Mouse (Mus musculus): ENCODE measurements around the gene Gm8251. TPM values are rescaled to one million over a fixed set of nuclear protein-coding genes. Genes with fewer than 3 reads are reported as not detected.

Gm8251 gene
- polyA plus RNA-seq, 1 experiment from 2014 or later = 0.07 TPM

- Histone ChIP-seq H3K27me3 (ENCODE audit: control insufficient read depth, insufficient read depth, low read length) (no peaks in the 10 kb centered on the region), H3K36me3 (ENCODE audit: control insufficient read depth, insufficient read depth, low read length) (no peaks in the 10 kb centered on the region), H3K4me1 (ENCODE audit: control insufficient read depth in 2 of 2, insufficient read depth in 2 of 2, low read length in 2 of 2) (no peaks in the 10 kb centered on the region), H3K9me3 (ENCODE audit: control insufficient read depth, low read length) (no peaks in the 10 kb centered on the region), H3K4me3 (ENCODE audit: control insufficient read depth in 1 of 2, insufficient read depth in 1 of 2, low read depth in 1 of 2, low read length in 2 of 2) (no peak within 1 kb of the TSS), H3K27ac (replicated peaks in 1 of 2; ENCODE audit: control insufficient read depth in 1 of 2, insufficient read depth in 1 of 2, low read depth in 2 of 2, low read length in 2 of 2) (no peak within 1 kb of the TSS), H3K4me2 (ENCODE audit: low read length) (no peak within 1 kb of the TSS), H3K9ac (ENCODE audit: low read length) (no peak within 1 kb of the TSS)
- no peak for ATAC-seq (ENCODE audit: insufficient number of reproducible peaks, insufficient read depth, low FRiP score, low read depth)
Observed at GRCm38 (mm10) chr1:44019934-44020333, 41.8 kb downstream of the Gm8251 start, which contains the start of gene Mettl21c. TSS of gene Mettl21c (minus strand) at chr1:44020034.

DNA sequence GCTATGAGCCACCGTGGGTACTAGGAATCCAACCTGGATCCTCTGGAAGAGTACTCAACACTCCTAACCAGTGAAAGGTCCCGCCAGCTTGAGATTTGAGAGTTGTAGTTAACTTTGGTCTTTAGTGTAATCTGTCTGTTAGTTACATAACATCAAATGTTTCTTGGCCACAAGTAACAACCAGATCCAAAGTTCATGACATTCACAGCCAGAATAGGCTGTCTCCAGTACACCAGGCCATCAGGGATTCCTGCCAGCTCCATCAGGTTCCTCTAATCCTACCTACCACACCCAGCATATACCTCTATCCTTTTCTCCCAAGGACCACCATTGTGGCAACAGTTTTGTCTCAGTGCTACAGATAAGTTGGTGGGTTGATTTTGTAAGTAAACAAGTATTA is 46.2 kb downstream of the Gm8251 start:
- H3K4me2 ChIP-seq (ENCODE audit: low read length) = no peak overlapping the region
- no peaks in the 10 kb centered on the region for H3K9me3 ChIP-seq (ENCODE audit: control insufficient read depth, low read length)
- no peaks in the 10 kb centered on the region for H3K36me3 ChIP-seq (ENCODE audit: control insufficient read depth, insufficient read depth, low read length)
- H3K27ac ChIP-seq (replicated peaks in 1 of 2; ENCODE audit: control insufficient read depth in 1 of 2, insufficient read depth in 1 of 2, low read depth in 2 of 2, low read length in 2 of 2) = no peak overlapping the region
- no peak overlapping the region for H3K9ac ChIP-seq (ENCODE audit: low read length)
- WGBS = 72% methylated on average over 2 of the region's 2 CpGs
- no peak overlapping the region for H3K4me3 ChIP-seq (ENCODE audit: control insufficient read depth in 1 of 2, insufficient read depth in 1 of 2, low read depth in 1 of 2, low read length in 2 of 2)
- H3K4me1 ChIP-seq (ENCODE audit: control insufficient read depth in 2 of 2, insufficient read depth in 2 of 2, low read length in 2 of 2) = no peaks in the 10 kb centered on the region
- ATAC-seq (ENCODE audit: insufficient number of reproducible peaks, insufficient read depth, low FRiP score, low read depth) = no peak
- no peaks in the 10 kb centered on the region for H3K27me3 ChIP-seq (ENCODE audit: control insufficient read depth, insufficient read depth, low read length)

Other genes with a start within 250 kb of the Gm8251 start
- gene Uxs1, start 234.1 kb downstream of the Gm8251 start, polyA plus RNA-seq (2014; fragmentation: Nextera tagmentation; extraction: Ambion mirVana) = 10.5 and 11.3 TPM in 2 replicates
- 49.3 and 49.8 TPM in 2 replicates for gene Tpp2, start 128.3 kb downstream of the Gm8251 start, polyA plus RNA-seq (2014; fragmentation: Nextera tagmentation; extraction: Ambion mirVana)
- 0.28 and 0.47 TPM in 2 replicates for gene Mettl21c, start 41.9 kb downstream of the Gm8251 start, polyA plus RNA-seq (2014; fragmentation: Nextera tagmentation; extraction: Ambion mirVana)
- gene Tex30, start 40.5 kb upstream of the Gm8251 start, polyA plus RNA-seq (2014; fragmentation: Nextera tagmentation; extraction: Ambion mirVana) = 66.1 and 69.7 TPM in 2 replicates
- 44.6 and 48.8 TPM in 2 replicates for gene Kdelc1, start 56.9 kb upstream of the Gm8251 start, polyA plus RNA-seq (2014; fragmentation: Nextera tagmentation; extraction: Ambion mirVana)
- gene Bivm, start 57.0 kb upstream of the Gm8251 start, polyA plus RNA-seq (2014; fragmentation: Nextera tagmentation; extraction: Ambion mirVana) = 12.2 and 15.3 TPM in 2 replicates
- 13.7 and 16.4 TPM in 2 replicates for gene Ercc5, start 85.8 kb upstream of the Gm8251 start, polyA plus RNA-seq (2014; fragmentation: Nextera tagmentation; extraction: Ambion mirVana)
- 0.05 TPM in 1 of 2 replicates, not detected in the other for gene Mettl21e, start 157.0 kb upstream of the Gm8251 start, polyA plus RNA-seq (2014; fragmentation: Nextera tagmentation; extraction: Ambion mirVana)

All from heart, embryonic 14.5 days (tissue).